Mouse (Mus musculus) stomach, embryonic 15.5 days (tissue): ENCODE data around the gene Camta1. TPM values are rescaled to one million over a fixed set of nuclear protein-coding genes. Genes with fewer than 3 reads are reported as not detected.

Experiments used
- ATAC-seq: fragments of 200-750 bp; cut with Nextera tagmentation; 2 replicates; pipeline ENCODE4 v1.8.0; 2017; ENCODE audit warnings: low read depth, moderate number of reproducible peaks, moderate TSS enrichment; ENCODE audit not compliant: insufficient read depth, low FRiP score
- H3K27ac ChIP-seq: fragments of 300-500 bp; sonication (generic); 2 replicates; pipeline ENCODE4 v1.5.1; 2015; ENCODE audit warnings: mild to moderate bottlenecking, inconsistent platforms
- H3K27me3 ChIP-seq: fragments of 300-500 bp; sonication (generic); replicated peaks from 2 replicates; pipeline ENCODE4 v1.6.1; 2015; ENCODE audit warnings: inconsistent platforms
- H3K36me3 ChIP-seq: fragments of 300-500 bp; sonication (generic); 2 replicates; pipeline ENCODE4 v1.6.1; 2015; ENCODE audit warnings: inconsistent platforms
- H3K4me1 ChIP-seq: fragments of 300-500 bp; sonication (generic); 2 replicates; pipeline ENCODE4 v1.6.1; 2015; ENCODE audit warnings: inconsistent platforms
- H3K4me2 ChIP-seq: fragments of 300-500 bp; sonication (generic); 2 replicates; pipeline ENCODE4 v1.6.1; 2015; ENCODE audit warnings: mild to moderate bottlenecking, inconsistent platforms
- H3K4me3 ChIP-seq: fragments of 300-500 bp; sonication (generic); replicated peaks from 2 replicates; pipeline ENCODE4 v1.5.1; 2015; ENCODE audit warnings: inconsistent platforms
- H3K9ac ChIP-seq: fragments of 300-500 bp; sonication (generic); 2 replicates; pipeline ENCODE4 v1.6.1; 2015; ENCODE audit warnings: inconsistent platforms
- H3K9me3 ChIP-seq: fragments of 300-500 bp; sonication (generic); 2 replicates; pipeline ENCODE4 v1.6.1; 2016; ENCODE audit warnings: inconsistent platforms
- WGBS: fragments of 180-500 bp; shearing (Covaris S2); methylation state at CpG from one replicate; pipeline ENCODE4 v1.1.7; 2015; 5-methylcytosine and 5-hydroxymethylcytosine counted together
- polyA plus RNA-seq: library from polyadenylated mRNA; unstranded; fragments of >200 nt; fragmentation: Nextera tagmentation; extraction: Ambion mirVana; gene quantifications from 2 replicates; pipeline ENCODE4 v1.2.1, GENCODE M21; 2015

The Camta1 gene
- polyA plus RNA-seq, 1 experiment from 2014 or later, result 63.7 TPM

DNA sequence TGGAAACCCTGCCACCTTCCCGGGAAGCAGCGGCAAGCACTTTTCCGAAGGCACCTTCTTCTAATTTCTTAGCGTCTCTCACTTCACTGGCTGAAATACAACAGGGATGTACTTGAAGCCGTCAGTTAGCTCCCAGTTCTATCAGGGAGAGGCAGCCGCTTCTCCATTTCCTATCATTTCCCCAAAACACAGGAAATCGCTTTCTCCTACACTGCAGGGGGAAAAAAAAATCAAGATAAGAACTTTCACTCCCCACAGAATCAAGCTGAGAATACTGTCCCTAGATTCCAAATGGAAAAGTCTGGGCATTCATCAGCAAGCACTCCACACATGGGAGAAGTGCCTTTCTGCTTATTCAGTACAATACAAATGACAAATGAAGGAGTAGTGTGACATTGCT lies 2.4 kb downstream of the Camta1 start:
- Histone ChIP-seq H3K36me3 (no peaks in the 10 kb centered on the region), H3K9ac (no peak overlapping the region), H3K4me1 (peaks cover 7% of the 10 kb centered on the region), H3K27ac (no peak overlapping the region), H3K4me2 (no peak overlapping the region), H3K27me3 (no peaks in the 10 kb centered on the region), H3K4me3 (no peak overlapping the region), H3K9me3 (no peaks in the 10 kb centered on the region)
- no peak for ATAC-seq
- WGBS, result 77% methylated on average over 7 of the region's 7 CpGs

DNA sequence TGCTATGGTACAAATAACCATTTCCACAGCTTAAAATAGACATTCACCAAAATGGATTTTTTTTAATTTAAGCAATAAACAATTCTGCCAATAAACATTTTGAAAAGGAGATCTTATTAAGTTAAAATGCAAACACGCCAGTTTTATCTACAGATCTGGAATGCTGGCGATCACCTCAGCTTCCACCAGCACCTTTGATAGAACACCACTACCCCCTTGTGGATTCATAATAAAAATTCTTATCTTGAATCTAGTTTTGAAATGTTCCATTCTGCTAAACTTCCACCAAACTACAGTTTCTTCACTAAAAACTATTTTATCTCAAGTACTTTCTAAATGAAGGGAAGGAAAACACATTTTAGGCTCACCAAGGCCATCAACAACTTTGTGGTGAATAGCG lies 7.7 kb downstream of the Camta1 start:
- Histone ChIP-seq H3K4me3 (no peak overlapping the region), H3K4me1 (no peaks in the 10 kb centered on the region), H3K27ac (no peak overlapping the region), H3K36me3 (no peaks in the 10 kb centered on the region), H3K9ac (no peak overlapping the region), H3K27me3 (no peaks in the 10 kb centered on the region), H3K4me2 (no peak overlapping the region), H3K9me3 (no peaks in the 10 kb centered on the region)
- no peak for ATAC-seq
- 61% methylated on average over 3 of the region's 3 CpGs for WGBS

DNA sequence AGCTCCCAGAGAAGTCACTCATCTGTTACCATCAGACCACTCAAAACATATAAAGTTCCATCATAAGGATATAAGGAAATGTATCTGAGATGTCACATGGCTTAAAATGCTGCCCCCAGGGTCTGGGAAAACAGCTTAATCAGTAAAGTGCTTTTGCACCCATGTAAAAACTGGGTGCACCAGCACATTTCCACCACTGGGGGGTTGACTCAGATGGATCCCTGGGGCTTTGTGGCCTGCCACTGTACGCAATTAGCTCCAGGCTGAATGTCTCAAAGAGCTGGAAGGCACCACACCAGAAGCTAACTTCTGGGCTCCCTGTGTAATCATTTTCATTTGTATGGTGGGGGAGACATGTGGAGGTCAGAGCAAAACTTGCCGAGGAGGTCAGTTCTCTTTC lies 10.5 kb downstream of the Camta1 start:
- Histone ChIP-seq H3K9me3 (no peaks in the 10 kb centered on the region), H3K4me2 (no peak overlapping the region), H3K27me3 (no peaks in the 10 kb centered on the region), H3K4me1 (no peaks in the 10 kb centered on the region), H3K9ac (no peak overlapping the region), H3K4me3 (no peak overlapping the region), H3K27ac (no peak overlapping the region), H3K36me3 (no peaks in the 10 kb centered on the region)
- ATAC-seq, result no peak
- 52% methylated on average over 2 of the region's 2 CpGs for WGBS

DNA sequence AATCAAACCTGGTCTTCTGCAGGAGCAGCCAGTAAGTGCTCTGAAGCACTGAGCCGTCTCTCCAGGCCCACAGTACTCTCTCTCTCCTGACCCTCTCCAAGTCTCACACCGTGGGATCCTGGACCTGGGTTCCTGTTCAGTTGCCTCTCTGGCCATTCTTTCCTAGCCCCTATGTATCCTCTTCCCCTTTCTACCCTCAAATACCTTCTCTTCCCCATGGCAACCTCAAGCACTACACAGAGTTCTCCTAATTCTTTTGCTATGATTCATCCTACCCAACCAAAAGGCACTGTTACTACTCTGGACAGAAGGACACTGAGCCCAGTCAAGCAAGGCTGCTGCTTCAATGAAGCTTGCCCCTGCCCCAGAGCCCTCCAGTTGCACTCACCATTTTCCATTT lies 19.1 kb downstream of the Camta1 start:
- Histone ChIP-seq H3K9me3 (no peaks in the 10 kb centered on the region), H3K27ac (no peak overlapping the region), H3K4me3 (no peak overlapping the region), H3K9ac (no peak overlapping the region), H3K4me2 (no peak overlapping the region), H3K4me1 (no peaks in the 10 kb centered on the region), H3K27me3 (no peaks in the 10 kb centered on the region), H3K36me3 (no peaks in the 10 kb centered on the region)
- WGBS, result 79% methylated on average over 2 of the region's 2 CpGs
- no peak for ATAC-seq

DNA sequence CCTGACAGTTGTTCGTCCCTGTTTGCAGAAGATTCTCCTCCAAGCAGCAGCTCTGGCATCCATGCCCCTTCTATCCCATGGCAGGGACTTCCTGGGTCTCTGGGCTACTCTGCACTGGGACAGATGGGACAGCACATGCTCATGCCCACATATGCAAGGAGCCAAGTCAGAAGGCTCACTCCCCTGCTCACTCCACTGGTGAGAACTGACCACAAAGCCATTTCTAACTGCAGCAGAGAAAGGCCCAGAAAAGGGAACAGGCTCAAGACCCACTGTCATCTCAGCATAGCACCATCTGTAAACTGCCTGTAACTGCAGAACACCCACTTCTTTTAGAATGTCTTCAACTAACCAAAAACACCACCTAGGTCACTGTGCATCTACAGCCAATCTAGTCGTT lies 23.2 kb downstream of the Camta1 start:
- Histone ChIP-seq H3K4me2 (no peak overlapping the region), H3K27me3 (no peaks in the 10 kb centered on the region), H3K9ac (no peak overlapping the region), H3K4me3 (no peak overlapping the region), H3K27ac (no peak overlapping the region), H3K4me1 (no peaks in the 10 kb centered on the region), H3K9me3 (no peaks in the 10 kb centered on the region), H3K36me3 (no peaks in the 10 kb centered on the region)
- no peak for ATAC-seq
- 68% methylated on average over 2 of the region's 2 CpGs for WGBS

DNA sequence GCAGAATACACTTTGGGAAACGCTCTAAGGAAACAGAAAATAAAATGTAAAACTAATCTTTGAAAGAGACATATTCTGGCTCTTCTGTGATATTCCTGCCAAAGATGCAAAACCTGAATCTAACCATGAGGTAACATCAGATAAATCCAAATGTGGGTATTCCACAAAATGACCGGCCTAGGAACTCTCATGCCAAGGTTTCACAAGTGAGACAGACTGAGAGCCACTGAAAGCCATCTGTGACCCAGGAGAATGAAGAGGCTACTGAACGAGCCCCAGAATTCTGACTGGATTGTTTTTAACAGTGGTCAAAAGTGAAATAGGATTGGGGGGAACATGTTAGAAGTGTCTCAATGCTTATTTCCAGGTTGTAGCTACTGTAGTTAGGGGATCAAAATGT lies 25.8 kb downstream of the Camta1 start:
- Histone ChIP-seq H3K27ac (no peak overlapping the region), H3K27me3 (no peaks in the 10 kb centered on the region), H3K4me3 (no peak overlapping the region), H3K9ac (no peak overlapping the region), H3K9me3 (no peaks in the 10 kb centered on the region), H3K4me2 (no peak overlapping the region), H3K36me3 (no peaks in the 10 kb centered on the region), H3K4me1 (no peaks in the 10 kb centered on the region)
- ATAC-seq, result no peak
- WGBS, result 88% methylated on average over 3 of the region's 3 CpGs

DNA sequence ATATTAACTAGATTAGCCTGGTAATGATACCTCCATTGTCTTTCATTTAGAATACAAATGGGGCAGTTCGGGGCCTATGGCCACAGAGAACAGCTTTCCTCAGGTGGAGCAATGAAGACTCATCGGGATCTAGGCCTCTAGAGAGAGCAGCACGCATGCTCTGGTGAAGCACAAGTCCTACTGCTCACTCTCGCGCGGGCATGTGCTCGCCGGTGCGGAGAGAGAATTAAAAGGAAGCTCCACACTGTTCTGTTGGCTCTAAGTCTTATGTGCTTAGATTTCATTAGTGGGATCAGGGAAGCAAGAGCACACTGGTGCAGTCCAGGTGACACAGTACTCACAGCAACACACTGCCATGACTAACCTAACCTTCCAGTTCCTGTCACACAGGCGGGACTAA lies 27.1 kb downstream of the Camta1 start:
- Histone ChIP-seq H3K4me3 (no peak overlapping the region), H3K9me3 (no peaks in the 10 kb centered on the region), H3K9ac (no peak overlapping the region), H3K4me1 (no peaks in the 10 kb centered on the region), H3K27ac (no peak overlapping the region), H3K27me3 (no peaks in the 10 kb centered on the region), H3K36me3 (no peaks in the 10 kb centered on the region), H3K4me2 (no peak overlapping the region)
- WGBS, result 90% methylated on average over 10 of the region's 10 CpGs
- no peak for ATAC-seq

DNA sequence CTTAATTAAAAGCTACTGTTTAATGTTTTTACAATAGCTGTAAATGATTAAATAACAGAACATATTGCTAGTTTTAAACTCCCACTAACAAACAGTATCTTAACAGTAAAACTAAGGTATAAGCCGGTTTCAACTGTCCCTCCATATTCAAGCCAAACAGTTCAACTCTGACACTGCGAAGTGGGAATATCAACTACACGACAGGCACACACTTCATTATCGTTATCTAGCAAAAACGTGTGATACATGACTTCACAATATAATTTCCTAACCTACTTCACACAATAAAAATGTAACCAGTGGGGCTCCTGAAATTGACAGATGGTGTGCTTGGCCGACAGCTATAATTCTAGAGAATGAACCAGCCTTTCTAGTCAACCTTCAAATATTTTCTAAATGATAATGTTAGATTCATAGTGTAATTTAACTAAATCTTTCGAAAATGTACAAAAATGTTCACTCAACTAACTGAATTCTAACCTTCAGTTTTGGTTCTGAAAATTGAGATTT lies 27.7 kb downstream of the Camta1 start:
- Histone ChIP-seq H3K4me3 (no peak overlapping the region), H3K9me3 (no peaks in the 10 kb centered on the region), H3K27ac (no peak overlapping the region), H3K36me3 (no peaks in the 10 kb centered on the region; the same call in 1 of the 2 replicates), H3K9ac (no peak overlapping the region), H3K4me1 (no peaks in the 10 kb centered on the region), H3K27me3 (no peaks in the 10 kb centered on the region), H3K4me2 (no peak overlapping the region)
- no peak for ATAC-seq
- 87% methylated on average over 7 of the region's 7 CpGs for WGBS

DNA sequence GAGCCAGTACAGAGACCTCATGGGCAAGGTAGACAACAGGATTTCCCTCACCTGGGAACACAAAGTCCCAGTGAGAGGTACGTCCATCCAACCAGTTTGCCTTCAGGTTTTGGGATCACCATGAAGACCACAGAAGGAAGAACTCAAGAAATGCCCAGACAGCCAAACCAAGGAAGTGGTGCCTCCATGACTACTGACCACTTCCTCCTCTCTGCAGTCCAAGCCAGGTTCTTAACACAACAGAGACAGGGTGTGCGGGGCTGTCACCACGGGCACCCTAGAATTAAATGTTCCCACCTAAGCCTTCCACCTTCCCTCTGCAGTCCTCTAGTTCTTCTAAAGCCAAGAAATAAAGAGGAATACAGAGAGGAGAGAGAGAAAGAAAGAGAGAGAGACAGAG lies 33.8 kb downstream of the Camta1 start:
- Histone ChIP-seq H3K4me3 (no peak overlapping the region), H3K36me3 (no peaks in the 10 kb centered on the region; the same call in 1 of the 2 replicates), H3K4me1 (no peaks in the 10 kb centered on the region), H3K9ac (no peak overlapping the region), H3K4me2 (no peak overlapping the region), H3K9me3 (no peaks in the 10 kb centered on the region), H3K27me3 (no peaks in the 10 kb centered on the region), H3K27ac (no peak overlapping the region)
- ATAC-seq, result no peak
- 92% methylated on average over 3 of the region's 3 CpGs for WGBS

DNA sequence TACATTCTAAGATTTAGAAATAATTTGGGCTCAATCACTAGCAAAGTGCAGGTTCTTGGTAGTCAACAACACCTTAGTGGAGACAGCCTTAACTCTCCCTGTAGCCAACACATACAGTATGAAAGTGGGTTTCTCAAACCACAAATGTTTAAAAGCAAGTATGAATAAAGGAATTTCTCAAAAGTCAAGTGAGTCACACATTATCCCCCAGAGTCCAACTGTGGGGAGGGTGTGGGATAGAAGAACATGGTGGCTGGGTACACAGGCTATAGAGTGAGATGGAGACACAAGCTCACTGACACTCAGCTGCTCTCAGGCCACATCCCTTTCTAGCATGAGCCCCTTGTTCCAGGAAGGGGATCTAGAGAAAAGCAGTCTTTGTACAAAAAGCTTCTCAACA lies 34.3 kb downstream of the Camta1 start:
- ATAC-seq, result no peak
- Histone ChIP-seq H3K9me3 (no peaks in the 10 kb centered on the region), H3K4me3 (no peak overlapping the region), H3K27me3 (no peaks in the 10 kb centered on the region), H3K9ac (no peak overlapping the region), H3K36me3 (no peaks in the 10 kb centered on the region; the same call in 1 of the 2 replicates), H3K4me2 (no peak overlapping the region), H3K4me1 (no peaks in the 10 kb centered on the region), H3K27ac (no peak overlapping the region)

DNA sequence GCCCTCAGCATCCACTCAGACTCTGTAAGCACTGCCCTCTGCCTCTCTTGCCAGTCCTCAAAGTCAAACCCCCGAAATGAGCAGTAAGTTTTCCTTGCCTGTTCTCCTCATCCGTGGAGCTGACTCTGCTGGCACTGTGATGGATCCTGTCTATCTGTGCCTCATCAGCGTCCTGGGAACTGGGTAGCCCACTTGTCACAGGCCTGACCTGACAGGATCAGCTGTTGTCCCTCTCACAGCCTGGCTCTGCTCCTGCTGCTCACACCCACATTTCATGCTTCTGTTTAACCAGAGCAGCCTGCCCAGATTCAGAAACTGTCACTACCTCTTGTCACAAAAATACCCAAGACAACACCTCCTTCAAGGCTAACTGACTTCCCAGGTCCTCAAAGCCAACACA lies 37.7 kb downstream of the Camta1 start:
- ATAC-seq, result no peak
- no peaks in the 10 kb centered on the region for H3K36me3 ChIP-seq
- no peaks in the 10 kb centered on the region for H3K27me3 ChIP-seq
- no peak overlapping the region for H3K4me2 ChIP-seq
- H3K9ac ChIP-seq, result no peak overlapping the region
- H3K9me3 ChIP-seq, result no peaks in the 10 kb centered on the region
- WGBS, result 67% methylated on average over 3 of the region's 3 CpGs
- no peak overlapping the region for H3K27ac ChIP-seq
- H3K4me1 ChIP-seq, result no peaks in the 10 kb centered on the region
- no peak overlapping the region for H3K4me3 ChIP-seq

DNA sequence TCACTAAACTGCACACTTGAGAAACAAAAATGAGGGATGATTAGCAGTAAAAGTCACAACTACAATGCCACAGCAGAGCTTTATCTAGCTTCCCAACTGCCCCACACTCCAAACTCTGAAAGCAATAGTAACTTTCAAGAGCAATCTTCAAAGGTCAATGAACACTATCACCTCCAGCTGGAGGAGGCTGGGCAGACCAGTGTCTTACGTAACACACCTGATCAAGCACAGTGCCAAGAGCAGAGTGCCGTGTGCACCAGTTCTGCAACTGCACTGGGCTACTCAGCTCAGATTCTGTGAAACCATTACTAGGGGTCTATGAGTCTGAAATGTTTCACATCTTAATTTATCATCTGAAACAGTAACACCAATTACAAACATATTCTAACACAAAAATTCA lies 38.7 kb downstream of the Camta1 start:
- WGBS, result 76% methylated on average over 2 of the region's 2 CpGs
- H3K27me3 ChIP-seq, result no peaks in the 10 kb centered on the region
- H3K9me3 ChIP-seq, result no peaks in the 10 kb centered on the region
- ATAC-seq, result no peak
- no peaks in the 10 kb centered on the region for H3K36me3 ChIP-seq
- H3K4me2 ChIP-seq, result no peak overlapping the region
- H3K9ac ChIP-seq, result no peak overlapping the region
- no peak overlapping the region for H3K27ac ChIP-seq
- H3K4me1 ChIP-seq, result 0 out of 2 replicates have a peak, but pooled peaks cover 4% of the 10 kb centered on the region
- H3K4me3 ChIP-seq, result no peak overlapping the region

DNA sequence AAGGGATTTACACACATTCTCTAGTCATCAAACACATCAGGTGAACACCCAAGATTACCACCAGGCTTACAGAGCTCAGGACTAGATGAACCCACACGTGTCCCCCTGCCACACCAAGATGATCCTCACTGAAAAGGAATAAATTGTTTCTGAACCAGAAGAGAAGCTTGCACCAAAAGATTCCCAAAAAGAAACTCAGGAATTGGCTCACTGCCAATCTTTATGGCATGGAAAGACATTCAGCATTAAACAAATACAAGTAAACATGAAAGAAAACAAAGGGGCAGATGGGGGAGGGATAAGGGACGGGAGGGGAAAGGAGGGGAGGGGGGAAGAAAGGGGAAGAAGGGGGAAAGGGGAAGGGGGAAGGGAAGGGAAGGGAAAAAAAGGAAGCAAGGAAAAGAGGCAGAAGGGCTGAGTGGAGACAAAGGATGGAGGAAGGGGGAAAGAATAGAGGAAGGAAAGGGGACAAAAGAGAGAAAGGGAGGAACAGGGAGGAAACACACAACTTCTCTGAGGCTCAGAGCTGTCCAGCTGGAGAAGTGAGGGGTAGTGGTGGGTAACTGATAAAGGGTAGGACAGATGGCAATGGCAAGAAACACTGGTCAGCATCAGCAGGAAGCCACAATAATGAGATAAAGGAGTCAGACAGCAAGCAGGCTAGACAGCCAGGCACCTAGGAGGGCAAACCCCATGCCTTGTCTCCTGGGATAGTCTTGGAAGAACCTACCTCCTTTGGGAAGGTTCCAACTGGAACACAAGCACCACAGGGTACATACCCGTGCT lies 43.5 kb downstream of the Camta1 start:
- H3K4me1 ChIP-seq, result 0 out of 2 replicates have a peak, but pooled peaks cover 9% of the 10 kb centered on the region
- ATAC-seq, result no peak
- no peaks in the 10 kb centered on the region for H3K36me3 ChIP-seq
- no peak overlapping the region for H3K4me2 ChIP-seq
- no peaks in the 10 kb centered on the region for H3K27me3 ChIP-seq
- no peaks in the 10 kb centered on the region for H3K9me3 ChIP-seq
- no peak overlapping the region for H3K27ac ChIP-seq
- no peak overlapping the region for H3K9ac ChIP-seq
- H3K4me3 ChIP-seq, result no peak overlapping the region
- WGBS, result 40% methylated on average over 3 of the region's 3 CpGs
